Mouse (Mus musculus) layer of hippocampus, adult 18-20 months (tissue): ENCODE measurements around the gene Pdss2. TPM values are rescaled to one million over a fixed set of nuclear protein-coding genes. Genes with fewer than 3 reads are reported as not detected.
A peak's percentile ranks its signal among the peaks of the same experiment; 100 is the strongest.

Source experiments
- DNase-seq, 2 experiments: peaks; one replicate each; pipeline ENCODE4 v3.0.0; 2022; ENCODE audit warnings: low spot score in 2 of 2
- total RNA-seq, 2 experiments: library from RNA; stranded (reverse); gene quantifications; 2 replicates each; pipeline ENCODE4 v1.2.3; 2021

The Pdss2 gene
- total RNA-seq, 2 experiments from 2014 or later, result 18.3 to 19.6 TPM

DNA sequence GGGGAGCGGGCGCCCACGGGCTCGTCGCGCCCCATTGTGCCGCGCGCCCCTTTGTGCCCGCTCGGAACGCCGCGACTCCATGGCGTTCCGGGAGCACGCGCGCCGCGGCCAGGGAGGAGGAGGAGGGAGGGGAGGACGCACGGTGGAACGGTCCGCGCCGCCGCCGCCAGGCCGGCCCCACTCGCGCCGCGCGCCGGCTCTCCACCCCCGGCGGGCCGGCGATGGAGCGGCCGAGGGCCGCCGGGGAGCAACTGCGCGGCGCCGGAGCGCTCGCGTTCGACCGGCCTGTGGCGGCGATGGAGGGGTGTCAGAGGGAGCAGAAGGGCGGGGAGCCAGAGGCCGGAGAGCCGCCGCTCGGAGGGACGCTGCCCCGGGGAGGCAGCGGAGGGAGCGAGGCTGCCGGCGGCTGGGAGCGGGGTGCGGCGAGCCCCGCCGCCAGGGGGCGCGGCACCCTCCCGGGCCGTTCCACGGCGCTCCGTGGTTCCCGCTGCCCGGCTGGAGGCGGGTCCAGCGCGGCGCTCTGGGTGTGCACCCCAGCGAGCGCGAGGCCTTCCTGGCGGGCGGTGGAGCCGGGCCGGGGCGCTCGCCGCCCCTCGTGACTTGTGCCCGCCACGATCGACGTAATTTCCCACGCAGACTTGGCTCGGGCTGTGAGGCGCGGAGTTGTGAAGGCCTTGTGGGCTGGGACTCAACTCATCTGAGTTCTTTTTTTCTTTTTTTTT lies 258.3 kb downstream of the Pdss2 start:
- DNase-seq, result peak; percentile 78 to 79

DNA sequence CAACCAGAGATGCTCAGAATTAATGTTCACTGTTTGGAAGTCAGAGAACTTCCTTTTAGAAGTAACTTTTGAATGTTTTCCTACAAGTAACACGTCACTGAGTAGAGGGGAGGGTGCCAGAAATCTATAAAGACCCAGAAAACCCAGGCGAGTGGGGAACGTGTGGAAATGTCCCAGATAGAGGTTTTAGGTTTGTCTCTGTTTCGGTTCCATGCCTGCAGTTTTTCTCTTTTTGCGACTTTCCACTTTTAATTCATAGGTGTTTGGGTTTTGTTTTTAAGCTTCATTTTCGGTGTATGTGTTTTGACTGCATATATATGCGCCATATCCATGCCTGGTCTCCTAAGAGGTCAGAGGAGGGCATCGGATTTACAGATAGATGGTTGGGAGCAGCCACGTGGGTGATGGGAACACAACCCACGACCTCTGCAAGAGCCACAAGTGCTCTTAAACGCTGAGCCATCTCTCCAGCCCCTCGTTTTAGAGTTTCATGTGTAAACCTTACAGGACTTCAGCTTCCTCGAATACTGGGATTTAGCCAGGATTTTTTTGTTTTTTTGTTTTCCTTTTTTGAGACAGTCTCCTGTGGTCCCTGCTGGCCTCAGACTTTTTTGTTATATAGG lies 259.1 kb downstream of the Pdss2 start:
- no peak for DNase-seq

DNA sequence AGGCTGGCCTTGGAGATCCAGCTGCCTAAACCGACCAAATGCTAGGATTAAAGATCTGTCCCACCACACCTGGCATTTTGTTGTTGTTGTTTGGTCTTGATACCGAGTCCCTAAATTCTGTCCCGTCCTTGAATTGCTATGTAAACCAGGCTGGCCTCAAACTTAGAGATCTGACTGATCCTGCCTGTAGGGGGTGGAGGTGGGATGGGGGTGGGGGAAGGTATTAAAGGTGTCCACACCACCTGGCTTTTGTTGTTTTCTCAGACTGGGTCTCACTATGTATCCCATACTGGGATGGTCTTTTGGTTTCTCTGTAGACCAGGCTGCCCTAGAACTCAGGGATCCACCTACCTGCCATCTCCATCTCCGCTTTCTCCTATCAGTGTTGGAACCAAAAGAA lies 259.9 kb downstream of the Pdss2 start:
- DNase-seq, result no peak

DNA sequence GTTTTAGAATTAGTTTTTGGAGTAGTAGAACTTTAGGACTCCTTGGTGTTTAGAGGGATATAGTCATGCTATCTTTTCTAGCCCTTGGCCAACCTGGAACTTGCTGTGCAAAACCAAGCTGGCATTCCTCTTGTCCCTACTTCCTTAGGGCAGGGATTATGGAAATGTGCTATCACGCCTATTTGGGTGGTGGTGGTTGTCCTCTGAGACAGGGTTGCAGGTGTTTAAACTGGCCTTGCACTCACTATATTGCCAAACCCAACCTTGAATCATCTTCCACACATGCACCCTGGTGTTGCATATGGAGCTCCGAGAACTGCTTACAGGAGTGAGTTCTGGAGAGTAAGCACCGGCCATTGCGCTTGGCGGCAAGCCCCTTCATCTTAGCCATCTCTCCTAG lies 260.7 kb downstream of the Pdss2 start:
- no peak for DNase-seq

DNA sequence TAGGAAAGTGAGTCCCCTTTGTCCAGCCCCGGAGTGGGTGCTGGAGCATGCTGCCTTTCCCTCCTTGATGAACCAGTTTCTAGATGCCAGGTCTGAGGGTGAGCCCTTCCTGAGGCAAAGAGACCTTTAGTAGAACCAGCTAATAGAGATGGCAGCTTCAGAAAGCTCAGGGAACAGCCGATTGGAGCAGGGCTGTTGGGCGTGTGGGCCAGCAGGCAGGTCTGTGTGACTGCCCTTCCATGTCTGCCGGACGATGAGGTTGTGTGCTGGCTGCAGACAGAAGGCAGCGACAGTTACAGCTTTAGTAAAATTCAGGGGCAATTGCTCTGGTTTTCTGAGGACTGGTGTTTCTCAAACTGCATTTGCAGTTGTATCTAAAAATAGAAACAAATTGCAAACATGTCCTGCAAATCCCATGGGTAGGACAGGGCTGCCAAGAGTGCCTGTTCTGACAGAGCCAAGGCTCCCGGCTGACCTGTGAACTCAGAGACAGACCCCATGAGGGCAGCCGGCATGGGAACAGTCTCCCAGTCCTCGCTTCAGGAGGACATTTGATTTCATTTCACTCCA lies 262.2 kb downstream of the Pdss2 start:
- DNase-seq, result no peak

DNA sequence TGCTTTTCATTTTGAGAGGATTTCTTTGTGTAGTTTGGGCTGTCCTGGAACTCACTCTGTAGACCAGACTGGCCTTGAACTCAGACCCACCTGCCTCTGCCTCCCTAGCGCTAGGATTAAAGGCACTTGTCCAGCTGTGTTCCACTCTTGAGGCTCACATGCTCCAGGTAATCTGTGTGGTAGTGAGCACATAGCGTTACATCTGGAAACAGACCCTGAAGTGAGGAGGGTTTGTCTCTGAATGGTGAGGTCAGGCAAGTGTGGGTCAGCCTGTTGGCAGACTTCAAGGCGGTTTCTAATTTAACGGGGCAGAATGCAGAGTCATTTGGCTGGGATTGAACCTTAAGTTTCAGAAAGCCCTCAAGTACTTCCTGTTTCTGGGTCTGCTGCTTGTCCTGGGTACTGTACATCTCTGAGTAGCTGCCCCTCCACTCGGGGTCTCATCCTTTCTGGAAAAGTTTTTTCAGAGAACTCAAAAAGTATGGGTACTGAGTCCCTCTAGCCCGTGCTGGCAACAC lies 264.5 kb downstream of the Pdss2 start:
- DNase-seq, result no peak

DNA sequence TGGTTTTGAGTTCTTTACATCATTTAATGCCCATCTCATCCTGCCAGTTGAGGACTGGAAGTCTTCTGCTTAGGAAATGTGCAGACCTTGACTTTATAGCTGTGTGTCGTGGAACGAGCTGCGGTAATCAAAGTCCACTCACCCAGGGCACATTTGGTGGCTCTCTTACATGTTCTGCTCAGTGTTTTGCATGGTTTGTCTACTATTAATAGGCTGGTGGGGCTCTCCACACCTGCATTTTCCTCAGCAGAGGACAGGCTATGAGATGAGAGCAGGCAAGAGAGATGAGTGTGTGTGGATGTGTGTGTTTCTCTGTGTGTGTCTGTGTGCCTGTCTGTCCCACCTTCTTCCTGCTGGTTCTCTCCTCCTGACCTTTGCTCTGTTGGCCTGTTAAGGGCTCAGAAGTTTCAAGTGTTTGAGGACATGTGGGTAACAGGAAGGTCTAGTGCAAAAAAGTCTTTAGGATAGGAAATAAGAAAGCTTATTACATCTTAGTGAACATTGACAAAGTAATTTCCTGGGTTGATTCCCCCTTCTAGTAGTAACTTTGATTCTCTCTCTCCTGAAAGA lies 266.2 kb downstream of the Pdss2 start:
- DNase-seq, result no peak

DNA sequence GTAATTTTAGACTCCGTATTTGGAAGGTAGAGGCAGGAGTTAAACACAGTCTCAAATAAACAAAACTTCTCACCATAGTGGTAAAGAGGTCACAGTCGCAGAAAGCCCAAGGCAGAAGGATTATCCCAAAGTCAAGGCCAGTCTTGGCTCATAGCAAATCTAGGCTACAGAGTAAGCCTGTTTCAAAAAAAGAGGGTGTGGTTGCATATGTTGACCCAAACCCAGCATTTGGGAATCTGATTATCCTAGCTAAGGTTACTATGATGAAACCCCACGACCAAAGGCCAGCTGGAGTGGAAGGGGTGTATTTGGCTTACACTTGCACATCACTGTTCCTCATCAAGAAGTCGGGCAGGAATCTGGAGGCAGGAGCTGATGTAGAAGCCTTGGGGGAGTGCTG lies 267.0 kb downstream of the Pdss2 start:
- DNase-seq, result no peak

DNA sequence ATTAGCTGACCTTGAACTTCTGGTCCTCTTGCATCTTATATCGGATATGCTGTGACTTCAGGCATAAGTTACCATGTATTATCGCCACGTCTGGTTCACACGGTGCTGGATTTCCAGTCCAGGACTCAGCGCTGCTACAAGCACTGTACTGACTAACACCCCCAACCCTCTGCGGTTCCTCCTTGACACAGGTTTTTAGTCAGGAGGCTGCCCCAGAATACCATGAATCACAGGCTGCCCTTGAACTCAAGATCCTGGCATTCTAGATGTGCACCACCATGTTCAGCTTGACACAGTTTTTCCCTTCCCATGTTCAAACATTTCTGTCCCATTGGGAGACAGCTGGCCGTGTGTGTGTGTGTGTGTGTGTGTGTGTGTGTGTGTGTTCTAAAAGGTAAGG lies 267.9 kb downstream of the Pdss2 start:
- no peak for DNase-seq

DNA sequence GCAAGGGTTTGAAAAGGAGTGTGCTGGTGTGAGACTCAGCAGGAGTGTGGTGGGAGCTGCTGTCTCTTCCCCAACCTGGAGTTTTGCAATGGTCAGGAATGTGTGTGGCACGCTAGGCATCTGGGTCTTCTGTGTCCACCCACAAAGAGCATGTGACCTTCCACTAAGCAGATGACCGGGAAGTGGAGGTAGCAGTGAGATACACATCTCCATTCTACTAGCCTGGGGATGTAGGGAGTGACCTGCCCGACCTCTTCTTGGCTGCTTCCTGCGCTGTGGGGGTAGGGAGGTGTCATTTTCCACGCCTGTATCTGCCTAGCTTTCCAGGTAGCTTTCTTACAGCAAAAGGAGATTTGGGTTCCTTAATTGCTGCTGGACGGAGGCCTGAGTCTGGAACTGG lies 268.3 kb downstream of the Pdss2 start:
- DNase-seq, result no peak

DNA sequence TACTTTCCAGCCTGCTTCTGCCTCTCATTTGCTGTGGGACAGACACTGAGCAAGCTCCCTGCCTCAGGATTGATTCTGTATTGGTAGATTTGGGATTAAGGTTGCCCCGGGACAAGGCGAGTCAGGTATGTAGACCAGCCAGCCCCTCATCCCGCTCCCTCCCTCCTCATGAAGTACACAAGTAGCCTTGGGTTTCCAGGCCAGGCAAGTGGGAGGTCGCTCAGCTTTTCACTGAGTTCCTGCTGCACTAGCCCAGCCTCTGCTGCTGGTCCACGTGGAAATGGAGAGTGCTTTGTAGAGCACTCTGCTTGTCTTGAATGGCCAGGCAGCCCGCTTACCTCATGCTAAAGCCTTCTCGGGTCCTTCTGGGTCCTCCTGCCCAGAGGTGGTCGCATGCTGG lies 268.7 kb downstream of the Pdss2 start:
- no peak for DNase-seq

DNA sequence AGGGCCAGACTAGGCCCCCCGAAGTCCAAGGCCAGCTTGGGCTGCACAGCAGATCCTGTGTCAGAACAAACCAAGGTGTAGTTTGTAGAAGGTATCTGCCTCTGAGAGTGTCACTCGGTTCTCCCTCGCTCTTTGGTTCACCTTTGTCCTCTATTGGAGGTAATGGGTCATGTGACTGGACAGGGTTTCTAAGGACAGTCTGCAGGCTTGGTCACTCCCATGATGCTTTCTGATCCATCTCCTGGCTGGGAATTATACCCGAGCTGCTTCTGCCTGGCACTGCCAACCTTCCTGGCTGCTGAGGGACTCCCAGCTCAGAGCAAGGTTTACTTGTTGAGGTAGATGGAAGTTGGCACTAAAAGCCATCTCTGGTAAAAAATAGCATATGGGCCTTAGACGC lies 269.6 kb downstream of the Pdss2 start:
- DNase-seq, result no peak

DNA sequence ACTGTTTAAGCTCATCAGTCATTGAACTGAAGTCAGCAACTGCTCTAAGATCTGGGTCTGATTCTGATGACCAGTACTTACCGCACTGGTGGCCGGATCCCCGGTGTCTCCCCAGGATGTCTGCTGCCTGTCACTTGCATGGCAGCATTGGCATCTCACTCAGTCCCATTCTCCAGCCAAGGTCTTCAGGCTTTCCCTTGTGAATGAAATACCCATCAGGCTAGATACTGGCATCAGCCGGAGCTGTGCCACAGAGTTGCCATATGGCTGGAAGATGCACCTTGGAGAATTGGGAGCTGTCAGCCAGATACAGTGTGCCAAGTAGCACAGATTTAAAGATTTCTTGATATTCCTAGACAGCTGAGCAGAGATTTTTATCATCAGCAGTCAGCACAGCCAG lies 281.3 kb downstream of the Pdss2 start:
- no peak for DNase-seq

DNA sequence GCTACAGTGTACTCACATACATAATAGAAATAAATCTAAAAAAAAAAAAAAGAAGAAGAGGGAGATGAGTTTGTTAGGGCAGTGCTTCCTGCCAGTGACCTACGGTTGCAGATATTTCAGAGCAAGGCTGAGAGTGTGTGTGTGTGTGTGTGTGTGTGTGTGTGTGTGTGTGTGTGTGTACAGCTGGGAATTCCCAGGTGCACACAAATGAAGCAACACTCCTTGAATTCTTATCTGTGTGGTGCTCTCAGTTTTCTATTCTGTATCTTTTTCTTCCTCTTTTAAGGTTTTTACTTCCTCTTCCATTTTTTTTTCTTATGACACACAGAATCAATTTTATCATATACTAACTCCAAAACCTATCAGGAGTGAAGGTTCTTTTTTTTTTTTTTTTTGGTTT lies 283.0 kb downstream of the Pdss2 start:
- no peak for DNase-seq

DNA sequence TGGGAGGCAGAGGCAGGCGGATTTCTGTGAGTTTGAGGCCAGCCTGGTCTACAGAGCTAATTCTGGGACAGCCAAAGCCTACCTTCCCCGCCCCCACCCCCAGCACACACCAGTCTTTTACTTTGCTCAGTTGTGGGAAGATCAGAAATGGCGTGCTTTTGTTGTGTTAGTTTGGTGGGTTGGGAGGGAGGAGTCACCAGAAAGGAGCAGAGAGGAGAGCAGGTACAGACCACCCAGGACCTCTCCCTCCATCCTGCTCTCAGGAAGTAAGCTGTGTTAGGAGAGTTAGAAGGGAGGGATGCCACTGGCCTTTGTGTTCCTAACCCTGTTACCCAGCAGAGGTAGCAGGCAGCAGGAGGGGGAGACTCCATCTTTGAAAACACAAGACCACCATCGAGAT lies 285.8 kb downstream of the Pdss2 start:
- DNase-seq, result no peak

DNA sequence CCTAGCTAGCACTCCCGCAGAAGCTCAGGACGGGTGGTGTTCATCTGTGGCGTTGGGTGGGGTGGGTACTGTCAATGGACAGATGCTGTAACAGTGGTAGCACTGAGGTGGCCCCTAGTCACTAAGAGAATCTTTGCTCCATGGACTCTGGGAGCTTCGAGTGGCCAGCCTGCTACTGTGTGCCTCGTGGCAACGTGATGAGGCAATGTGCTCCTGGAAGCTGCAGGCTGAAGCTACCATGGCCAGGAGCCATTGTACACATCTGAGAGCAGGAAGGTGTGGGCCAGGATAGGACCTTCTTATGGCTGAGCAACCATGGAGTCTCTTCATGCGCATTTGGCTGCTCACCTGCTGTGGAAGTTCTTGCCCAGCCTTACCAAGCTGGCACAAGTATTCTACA lies 287.9 kb downstream of the Pdss2 start:
- DNase-seq, result no peak

DNA sequence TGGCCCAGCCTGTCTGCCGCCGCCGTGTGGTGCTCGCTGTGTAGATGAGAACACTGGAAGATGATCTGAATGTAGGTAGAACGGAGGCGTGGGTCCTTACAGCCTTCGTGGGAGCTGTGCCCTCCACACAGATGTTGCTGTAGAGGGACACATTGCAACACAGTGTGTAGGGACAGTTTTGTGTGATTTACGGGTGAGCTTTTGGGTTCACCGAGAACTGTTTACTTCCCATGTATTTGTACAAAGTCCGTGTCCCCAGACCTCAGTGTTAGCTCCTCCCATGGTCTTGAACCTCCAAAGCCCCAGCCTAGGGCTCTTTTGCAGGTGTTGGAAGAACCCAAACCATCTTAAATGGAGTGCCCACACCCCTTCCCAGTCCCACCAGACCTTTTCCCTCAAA lies 291.7 kb downstream of the Pdss2 start:
- no peak for DNase-seq

Other genes with a start within 250 kb of the Pdss2 start
- gene Sobp, start 47.0 kb upstream of the Pdss2 start, total RNA-seq, result 10 to 100 TPM; 81.7 to 82.8 TPM
- 1 to 10 TPM; 1.5 to 1.7 TPM for gene 9030612E09Rik, start 46.8 kb upstream of the Pdss2 start, total RNA-seq